Mouse (Mus musculus) lung, adult 2 months (tissue): Measurements from ENCODE around the gene Cipc.

Experiments used
- CTCF ChIP-seq: fragments of 200-500 bp; IDR thresholded peaks from 2 replicates; pipeline ENCODE4 v1.5.1; 2011; ENCODE audit warnings: mild to moderate bottlenecking, low read length, control low read depth; ENCODE audit not compliant: insufficient read depth
- POLR2A ChIP-seq: fragments of 200-500 bp; IDR thresholded peaks from 2 replicates; pipeline ENCODE4 v1.6.1; 2011; ENCODE audit warnings: low read depth, mild to moderate bottlenecking, control low read depth, low read length, borderline replicate concordance; ENCODE audit errors: extremely low read depth

- no peak for TF ChIP-seq CTCF
- no peak for TF ChIP-seq POLR2A
Observed at GRCm38 (mm10) chr12:86915617-86916016, 31.2 kb upstream of the Cipc start.
